Mouse (Mus musculus) intestine, embryonic 16.5 days (tissue): ENCODE results near the gene Cmip. TPM values are rescaled to one million over a fixed set of nuclear protein-coding genes. Genes with fewer than 3 reads are reported as not detected.

ENCODE experiments used
- ATAC-seq: fragments of 200-750 bp; cut with Nextera tagmentation; 2 replicates; pipeline ENCODE4 v1.8.0; 2017; ENCODE audit warnings: moderate TSS enrichment, moderate library complexity
- H3K27ac ChIP-seq: fragments of 300-500 bp; sonication (generic); 2 replicates; pipeline ENCODE4 v1.5.1; 2014; ENCODE audit warnings: mild to moderate bottlenecking, low read length
- H3K27me3 ChIP-seq: fragments of 300-500 bp; sonication (generic); replicated peaks from 2 replicates; pipeline ENCODE4 v1.6.1; 2014; ENCODE audit warnings: low read length, control low read depth, mixed read lengths; ENCODE audit not compliant: control insufficient read depth, insufficient read depth
- H3K36me3 ChIP-seq: fragments of 300-500 bp; sonication (generic); 2 replicates; pipeline ENCODE4 v1.6.1; 2014; ENCODE audit warnings: low read length, control low read depth; ENCODE audit not compliant: control insufficient read depth, insufficient read depth
- H3K4me1 ChIP-seq: fragments of 300-500 bp; sonication (generic); 2 replicates; pipeline ENCODE4 v1.6.1; 2014; ENCODE audit warnings: low read length, control low read depth, mixed read lengths; ENCODE audit not compliant: control insufficient read depth, insufficient read depth
- H3K4me2 ChIP-seq: fragments of 300-500 bp; sonication (generic); 2 replicates; pipeline ENCODE4 v1.6.1; 2014; ENCODE audit warnings: low read depth, low read length, control low read depth
- H3K4me3 ChIP-seq: fragments of 300-500 bp; sonication (generic); 2 replicates; pipeline ENCODE4 v1.5.1; 2014; ENCODE audit warnings: mild to moderate bottlenecking, low read length
- H3K9ac ChIP-seq: fragments of 300-500 bp; sonication (generic); 2 replicates; pipeline ENCODE4 v1.6.1; 2014; ENCODE audit warnings: low read depth, low read length
- H3K9me3 ChIP-seq: fragments of 300-500 bp; sonication (generic); 2 replicates; pipeline ENCODE4 v1.6.1; 2016; ENCODE audit warnings: low read length, control low read depth; ENCODE audit not compliant: control insufficient read depth
- WGBS: fragments of 180-500 bp; shearing (Covaris S2); extraction: QIAGEN DNeasy Blood & Tissue Kit; methylation state at CpG from one replicate; pipeline ENCODE4 v1.1.7; 2014; 5-methylcytosine and 5-hydroxymethylcytosine counted together
- polyA plus RNA-seq: library from polyadenylated mRNA; unstranded; fragments of >200 nt; fragmentation: Nextera tagmentation; extraction: Ambion mirVana; gene quantifications from 2 replicates; pipeline ENCODE4 v1.2.1, GENCODE M21; 2015

The Cmip gene
- polyA plus RNA-seq, 1 experiment from 2014 or later, result 16.8 TPM

DNA sequence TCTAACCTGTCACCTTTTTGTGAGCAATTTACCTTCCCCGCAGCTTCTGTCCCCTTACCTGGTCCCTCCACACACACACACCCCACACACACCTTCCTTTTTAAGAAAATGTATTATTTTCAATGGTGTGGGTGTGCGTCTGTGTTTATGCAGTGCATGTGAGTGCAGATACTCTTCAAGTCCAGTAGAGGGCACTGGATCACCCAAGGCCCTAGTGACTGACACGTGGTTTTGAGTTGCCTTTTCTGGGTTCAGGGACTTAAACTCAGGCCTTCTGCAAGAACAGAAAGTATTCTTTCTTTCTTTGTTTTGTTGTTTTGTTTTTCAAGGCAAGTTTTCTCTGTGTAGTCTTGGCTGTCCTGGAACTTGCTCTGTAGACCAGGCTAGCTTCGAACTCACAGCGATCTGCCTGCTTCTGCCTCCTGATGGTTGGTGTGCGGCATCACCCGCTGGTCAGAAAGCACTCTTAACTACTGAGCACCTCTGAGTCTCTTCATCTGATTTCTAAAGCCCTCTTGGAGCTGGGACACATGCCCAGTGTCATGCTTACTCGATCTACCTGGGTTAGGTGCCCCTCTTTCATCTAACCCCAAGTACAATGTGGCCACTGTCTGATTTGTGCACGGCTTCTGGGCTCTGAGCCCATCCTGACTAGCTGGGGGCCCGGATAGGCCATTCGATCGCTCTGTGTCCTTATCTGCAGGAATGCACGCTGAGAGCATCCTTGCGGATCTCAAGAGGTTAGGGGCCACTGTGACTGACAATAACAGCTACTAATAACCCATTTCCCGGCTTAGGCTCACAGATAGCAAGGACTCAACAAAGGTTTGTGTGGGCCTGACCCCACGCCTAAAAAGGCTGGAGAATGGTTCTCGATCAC lies 3.2 kb upstream of the Cmip start:
- Histone ChIP-seq H3K27me3 (no peaks in the 10 kb centered on the region), H3K4me2 (no peak overlapping the region), H3K4me1 (peaks cover 3% of the 10 kb centered on the region), H3K9me3 (no peaks in the 10 kb centered on the region; the same call in none of the 2 replicates), H3K9ac (no peak overlapping the region), H3K36me3 (no peaks in the 10 kb centered on the region), H3K4me3 (no peak overlapping the region), H3K27ac (no peak overlapping the region)
- WGBS, result 87% methylated on average over 17 of the region's 17 CpGs
- ATAC-seq, result no peak

DNA sequence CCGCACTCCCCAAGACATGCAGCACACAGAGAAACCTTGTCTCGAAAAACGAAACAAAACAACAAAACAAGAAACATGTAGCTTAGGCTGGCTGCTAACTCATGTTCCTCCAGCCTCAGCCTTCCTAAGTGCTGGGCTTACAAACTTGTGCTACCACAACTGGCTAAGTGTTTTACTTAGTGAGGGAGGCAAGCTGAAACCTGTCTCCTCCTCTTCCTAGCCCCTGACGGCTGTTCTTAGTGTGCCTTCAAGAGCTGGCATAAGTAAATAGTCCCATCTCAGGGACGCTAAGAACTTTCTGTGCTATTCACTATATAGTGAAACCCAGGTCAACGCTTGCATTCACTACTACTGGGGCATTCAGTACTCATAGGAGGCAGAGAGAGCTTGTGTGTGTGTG lies 2.4 kb upstream of the Cmip start:
- Histone ChIP-seq H3K4me3 (no peak overlapping the region), H3K27me3 (no peaks in the 10 kb centered on the region), H3K9me3 (no peaks in the 10 kb centered on the region; the same call in none of the 2 replicates), H3K4me1 (peaks cover 12% of the 10 kb centered on the region), H3K36me3 (no peaks in the 10 kb centered on the region), H3K9ac (no peak overlapping the region), H3K4me2 (no peak overlapping the region), H3K27ac (no peak overlapping the region)
- WGBS, result 78% methylated on average over 6 of the region's 6 CpGs
- no peak for ATAC-seq

DNA sequence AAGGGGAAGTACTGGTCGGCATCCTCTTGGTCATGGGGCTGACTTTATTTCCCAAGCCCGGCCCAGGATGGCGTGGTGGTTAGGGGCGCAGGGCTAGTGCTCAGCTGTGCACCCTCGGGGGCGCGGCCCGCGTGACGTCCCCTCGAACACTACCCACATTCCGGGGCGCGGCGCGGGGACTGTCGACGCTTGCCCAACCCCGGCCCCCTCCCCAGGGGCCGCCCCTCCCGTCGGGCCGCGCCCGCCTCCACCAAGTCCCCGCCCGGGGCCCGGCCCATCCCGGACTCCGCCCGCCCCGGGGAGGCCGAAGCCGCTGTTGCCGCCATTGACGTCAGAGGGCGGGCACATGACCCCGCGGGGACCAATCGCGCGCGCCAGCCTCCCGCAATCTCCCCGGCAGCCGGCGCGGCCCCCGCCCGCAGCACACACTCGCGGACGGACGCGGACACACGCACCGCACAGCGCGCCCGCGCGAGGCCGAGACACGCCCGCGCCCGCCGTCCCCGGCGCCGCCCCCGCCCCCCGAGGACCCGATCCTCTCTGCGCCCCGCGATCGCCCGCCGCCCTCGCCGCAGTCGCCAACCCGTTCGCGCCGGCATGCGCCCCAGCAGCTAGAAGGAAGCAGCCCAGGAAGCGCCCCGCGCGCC lies 449 bp upstream of the Cmip start:
- no peaks in the 10 kb centered on the region; the same call in none of the 2 replicates for H3K9me3 ChIP-seq
- H3K36me3 ChIP-seq, result no peaks in the 10 kb centered on the region
- peaks cover 31% of the 10 kb centered on the region for H3K4me1 ChIP-seq
- H3K27me3 ChIP-seq, result no peaks in the 10 kb centered on the region
- peak overlapping the region; percentile 83 for H3K4me2 ChIP-seq
- under 1% methylated on average over 69 of the region's 92 CpGs for WGBS
- ATAC-seq, result peak; percentile 91
- H3K4me3 ChIP-seq, result peak overlapping the region; percentile 99
- peak overlapping the region; percentile 93 for H3K27ac ChIP-seq
- peak overlapping the region; percentile 99 for H3K9ac ChIP-seq

DNA sequence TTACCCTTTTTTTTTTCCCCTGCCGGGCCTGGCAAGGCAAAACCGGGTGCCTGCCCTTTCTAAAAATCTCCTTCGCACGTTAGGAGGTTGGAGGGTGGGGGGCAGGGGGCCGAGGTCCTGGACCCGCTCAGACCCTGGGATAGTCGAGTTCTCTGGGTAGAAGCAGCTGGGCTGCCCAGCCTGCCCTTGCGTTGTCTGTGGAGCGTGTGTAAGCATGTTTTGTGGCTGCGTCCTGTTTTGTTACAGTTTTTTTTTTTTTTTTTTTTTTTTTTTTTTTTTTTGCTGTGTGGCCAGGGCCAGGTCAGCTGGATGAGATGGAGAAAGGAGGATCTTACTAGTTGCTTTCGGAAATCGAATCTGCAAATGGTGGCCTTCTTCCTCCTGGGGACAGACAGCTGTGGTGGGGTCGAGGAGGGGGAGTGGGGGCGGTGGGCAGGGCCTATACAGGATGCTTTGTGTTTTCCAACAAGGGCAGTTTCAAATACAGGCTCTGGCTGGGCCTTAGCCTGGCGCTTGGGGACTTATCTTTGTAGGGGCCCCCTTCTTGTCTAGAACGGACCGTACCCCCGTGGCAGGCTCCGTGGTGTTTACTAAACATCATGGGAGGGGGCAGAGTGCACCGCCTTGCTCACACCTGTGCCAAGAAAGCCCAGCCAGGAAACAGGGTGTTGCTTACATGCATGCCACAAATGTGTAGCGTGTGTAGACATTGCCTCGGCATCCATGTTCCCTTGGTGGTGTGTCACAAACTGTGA lies 1.1 kb downstream of the Cmip start:
- Histone ChIP-seq H3K36me3 (no peaks in the 10 kb centered on the region), H3K27ac (peak overlapping the region; percentile 93), H3K4me3 (peak overlapping the region; percentile 99), H3K9me3 (no peaks in the 10 kb centered on the region; the same call in 1 of the 2 replicates), H3K9ac (peak overlapping the region; percentile 99), H3K4me1 (peaks cover 44% of the 10 kb centered on the region), H3K27me3 (no peaks in the 10 kb centered on the region), H3K4me2 (peak overlapping the region; percentile 83)
- 2% methylated on average over 22 of the region's 22 CpGs for WGBS
- ATAC-seq, result peak; percentile 1; the same call in 1 of the 2 replicates

DNA sequence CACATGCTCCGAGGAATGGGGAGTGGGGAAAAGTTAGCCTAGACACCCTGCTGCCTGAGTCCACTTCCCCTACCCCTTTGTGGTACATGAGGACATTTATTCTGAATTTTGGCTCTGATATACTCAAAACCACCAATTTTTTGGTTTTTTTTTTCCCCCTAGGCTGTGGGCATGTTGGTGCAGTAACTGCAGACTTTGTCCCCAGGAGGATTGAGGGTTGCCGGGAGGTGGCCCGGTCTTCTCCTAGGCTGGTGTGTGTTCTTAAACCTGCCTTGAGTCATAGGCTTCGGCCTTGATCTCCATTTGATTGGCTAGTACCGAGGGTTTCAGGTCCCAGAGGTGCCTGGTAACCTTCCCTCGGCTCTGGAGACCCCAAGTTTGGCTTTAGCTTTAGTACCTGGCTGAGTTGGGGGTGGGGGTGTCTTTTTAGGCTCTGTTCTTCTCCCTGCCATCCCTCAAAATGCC lies 1.7 kb downstream of the Cmip start:
- ATAC-seq, result no peak
- peak overlapping the region; percentile 93 for H3K27ac ChIP-seq
- 29% methylated on average over 6 of the region's 6 CpGs for WGBS
- no peaks in the 10 kb centered on the region for H3K9me3 ChIP-seq
- peak overlapping the region; percentile 83 for H3K4me2 ChIP-seq
- H3K36me3 ChIP-seq, result no peaks in the 10 kb centered on the region
- peak overlapping the region; percentile 99 for H3K4me3 ChIP-seq
- no peaks in the 10 kb centered on the region for H3K27me3 ChIP-seq
- peaks cover 50% of the 10 kb centered on the region for H3K4me1 ChIP-seq
- peak overlapping the region; percentile 99 for H3K9ac ChIP-seq

DNA sequence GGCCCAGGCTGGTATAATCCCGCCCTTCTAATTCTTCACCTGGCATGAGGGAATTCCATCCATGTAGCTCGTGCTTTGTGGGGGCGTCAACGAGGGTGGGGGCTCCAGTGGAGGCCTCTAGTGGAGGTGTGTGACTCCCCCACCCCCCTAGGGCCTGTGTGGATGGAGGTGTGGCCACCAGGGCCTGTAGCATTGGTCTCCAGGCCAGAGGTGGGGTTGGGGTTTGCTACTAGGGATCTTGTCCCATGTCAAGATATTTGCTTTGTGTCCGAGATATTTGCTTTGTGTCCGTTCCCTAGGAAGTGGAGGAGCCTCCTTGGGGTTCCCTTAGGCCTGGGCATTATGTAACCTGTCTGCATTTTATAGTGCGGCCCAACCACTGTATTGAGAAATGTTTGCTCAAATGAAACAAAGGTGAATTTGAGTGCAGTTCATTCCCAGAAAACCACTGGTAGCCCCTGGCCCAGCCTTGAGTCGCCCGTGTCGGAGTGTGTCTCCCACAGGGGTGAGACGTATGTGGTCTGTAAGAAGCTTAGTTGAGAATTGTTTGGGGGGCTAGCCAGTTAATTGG lies 2.7 kb downstream of the Cmip start:
- H3K9ac ChIP-seq, result peak overlapping the region; percentile 99
- no peaks in the 10 kb centered on the region for H3K27me3 ChIP-seq
- H3K9me3 ChIP-seq, result no peaks in the 10 kb centered on the region
- peaks cover 53% of the 10 kb centered on the region for H3K4me1 ChIP-seq
- ATAC-seq, result no peak
- no peaks in the 10 kb centered on the region for H3K36me3 ChIP-seq
- H3K4me2 ChIP-seq, result peak overlapping the region; percentile 83
- WGBS, result 42% methylated on average over 11 of the region's 11 CpGs
- H3K4me3 ChIP-seq, result peak overlapping the region; percentile 99
- peak overlapping the region; percentile 93 for H3K27ac ChIP-seq

DNA sequence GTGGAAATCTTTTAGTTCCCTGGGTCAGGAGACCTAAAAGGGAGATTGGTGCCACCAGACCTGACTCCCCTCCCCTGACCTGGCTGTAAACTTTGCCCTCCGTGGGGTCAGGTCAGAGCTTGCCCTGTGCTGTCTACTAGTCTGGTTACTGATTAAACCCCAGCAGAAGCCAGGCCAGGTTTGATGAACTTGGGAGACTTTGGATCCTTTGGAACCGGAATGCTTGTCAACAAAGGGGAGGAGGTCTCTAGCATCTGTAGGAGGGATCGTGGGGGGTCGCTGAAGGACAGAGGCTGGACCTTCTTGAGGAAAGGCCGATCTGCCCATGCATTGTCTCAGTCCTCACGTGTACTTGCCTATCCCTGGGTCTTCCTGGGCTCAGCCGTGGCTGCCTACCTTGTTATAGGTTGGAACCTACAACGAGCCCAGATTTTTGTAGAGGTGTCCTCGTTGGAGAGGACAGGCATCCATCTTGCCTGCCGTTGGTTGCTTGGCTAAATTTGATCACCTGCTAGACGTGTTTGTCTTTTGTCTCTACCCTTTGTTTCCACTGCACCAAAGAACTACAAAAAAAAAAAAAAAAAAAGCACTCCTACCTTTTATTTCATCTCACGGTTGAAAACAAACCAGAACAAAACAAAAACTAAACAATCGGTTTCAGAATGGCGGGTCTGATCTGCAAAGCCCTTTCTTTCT lies 3.5 kb downstream of the Cmip start:
- 28% methylated on average over 14 of the region's 14 CpGs for WGBS
- H3K9me3 ChIP-seq, result no peaks in the 10 kb centered on the region
- H3K4me2 ChIP-seq, result peak overlapping the region; percentile 83
- H3K27me3 ChIP-seq, result no peaks in the 10 kb centered on the region
- H3K9ac ChIP-seq, result peak overlapping the region; percentile 99
- ATAC-seq, result peak; percentile 25
- peak overlapping the region; percentile 99 for H3K4me3 ChIP-seq
- peaks cover 61% of the 10 kb centered on the region for H3K4me1 ChIP-seq
- H3K27ac ChIP-seq, result peak overlapping the region; percentile 93
- no peaks in the 10 kb centered on the region for H3K36me3 ChIP-seq

DNA sequence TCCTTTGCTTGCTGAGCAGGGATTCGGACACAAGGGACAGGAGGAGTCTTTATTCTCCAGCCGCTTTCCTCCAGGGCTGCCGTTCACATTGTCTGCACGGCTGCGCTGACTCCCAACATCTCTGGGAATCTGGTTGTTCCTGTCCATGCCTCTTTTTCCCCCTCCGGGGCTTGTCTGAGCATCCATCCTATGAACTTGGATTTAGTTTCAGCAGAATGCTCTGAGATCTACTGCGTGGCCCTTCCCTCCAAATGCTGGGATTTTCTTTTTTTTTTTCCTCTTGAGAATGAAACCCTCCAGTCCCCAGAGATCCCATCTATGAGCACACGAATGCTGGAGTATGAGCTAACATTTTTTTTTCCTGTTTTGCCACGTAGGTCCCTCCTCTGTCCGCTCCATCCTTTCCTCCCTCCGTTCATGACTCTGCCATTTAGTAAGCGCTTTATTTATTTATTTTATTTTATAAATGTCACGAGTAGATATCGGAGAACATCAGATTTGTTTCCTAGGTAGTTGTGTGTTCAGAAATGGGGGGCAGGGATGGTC lies 4.1 kb downstream of the Cmip start:
- Histone ChIP-seq H3K27ac (peak overlapping the region; percentile 61), H3K4me2 (peak overlapping the region; percentile 83), H3K27me3 (no peaks in the 10 kb centered on the region), H3K9me3 (no peaks in the 10 kb centered on the region), H3K36me3 (no peaks in the 10 kb centered on the region), H3K9ac (peak overlapping the region; percentile 99), H3K4me1 (peaks cover 63% of the 10 kb centered on the region), H3K4me3 (peak overlapping the region; percentile 99)
- 25% methylated on average over 14 of the region's 14 CpGs for WGBS
- no peak for ATAC-seq
